Mouse (Mus musculus) liver, adult (tissue): ENCODE data around the gene Myom1.

Experiments
- GATA4 ChIP-seq: IDR thresholded peaks from 2 replicates; pipeline ENCODE4 v1.6.1; 2014; ENCODE audit warnings: mild to moderate bottlenecking, low read length; ENCODE audit not compliant: insufficient replicate concordance

The Myom1 gene

DNA sequence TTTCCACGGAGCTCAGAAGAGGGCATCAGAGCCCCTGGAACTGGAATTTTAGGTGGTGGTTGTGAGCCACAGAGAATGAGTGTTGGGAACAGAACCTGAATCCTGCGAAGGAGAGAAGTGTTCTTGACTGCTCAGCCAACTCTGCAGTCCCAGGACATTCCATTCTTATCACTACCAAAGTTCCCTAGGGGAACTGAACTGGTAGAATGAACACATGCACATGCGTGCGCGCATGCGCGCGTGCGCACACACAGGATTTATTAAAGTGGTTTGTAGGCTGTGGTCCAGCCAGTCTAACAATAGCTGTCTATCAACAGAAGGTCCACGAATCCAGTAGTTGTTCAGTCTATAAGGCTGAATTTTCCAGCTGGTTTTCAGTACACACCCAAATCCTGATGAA lies 21.6 kb downstream of the Myom1 start:
- no peak for TF ChIP-seq GATA4

DNA sequence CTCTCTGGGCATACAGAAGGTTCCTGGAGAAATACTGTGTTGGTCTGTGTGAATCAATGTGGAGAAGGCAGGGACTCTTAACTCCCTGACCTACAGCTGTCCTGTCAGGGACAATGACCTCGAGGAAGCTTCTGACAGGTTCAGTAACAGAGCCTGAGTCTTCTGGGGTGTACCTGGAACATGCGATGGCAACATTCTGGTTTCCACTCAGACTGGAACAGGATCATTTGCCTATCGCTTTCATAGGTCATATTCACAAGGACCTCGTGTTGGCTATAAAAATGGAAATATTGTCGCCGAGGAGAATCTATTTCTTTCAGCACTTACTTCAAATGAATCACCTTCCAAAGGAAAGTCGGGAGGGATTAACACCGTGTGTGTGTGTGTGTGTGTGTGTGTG lies 23.5 kb downstream of the Myom1 start:
- TF ChIP-seq GATA4: no peak

DNA sequence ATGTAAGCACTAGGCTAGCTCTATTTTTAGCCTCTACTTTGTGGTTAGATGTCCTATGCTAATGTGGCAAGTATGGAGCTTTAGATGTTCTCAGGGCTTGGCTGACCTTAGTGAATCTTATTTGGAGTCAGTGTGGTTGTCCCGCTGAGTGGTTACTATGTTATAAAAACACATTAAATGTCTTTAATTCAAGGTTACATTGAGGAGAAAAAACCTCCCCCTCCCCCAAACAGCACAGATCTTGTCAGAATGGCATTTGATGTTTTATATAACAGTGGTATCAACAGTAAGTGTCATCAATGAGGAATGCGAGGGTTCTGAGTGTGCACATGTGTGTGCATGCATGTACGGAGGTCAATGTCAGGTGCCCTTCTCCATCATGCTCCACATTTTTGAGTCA lies 24.8 kb downstream of the Myom1 start:
- no peak for TF ChIP-seq GATA4

DNA sequence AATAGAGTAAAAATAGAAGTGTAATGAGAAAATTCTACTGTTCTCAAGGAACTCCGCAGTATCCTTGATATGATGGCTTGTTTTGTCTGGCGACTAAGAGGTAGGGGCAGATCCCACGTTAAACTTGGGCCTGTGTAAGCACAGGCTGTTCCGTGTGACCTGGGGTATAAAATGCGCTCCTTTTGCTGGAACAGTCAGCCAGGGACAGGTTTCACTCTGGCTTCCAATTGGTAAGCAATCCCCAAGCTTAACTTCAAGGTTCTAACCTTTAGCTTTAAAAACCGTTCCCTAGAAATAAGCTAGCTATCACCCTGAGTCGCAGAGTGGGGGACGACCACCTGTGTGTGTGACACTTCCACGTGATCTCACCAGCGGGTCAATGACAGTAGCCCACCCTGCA lies 30.3 kb downstream of the Myom1 start:
- no peak for TF ChIP-seq GATA4

GRCm38 (mm10) chr17:71034472-71034871 lies 32.0 kb downstream of the Myom1 start:
- no peak for TF ChIP-seq GATA4

DNA sequence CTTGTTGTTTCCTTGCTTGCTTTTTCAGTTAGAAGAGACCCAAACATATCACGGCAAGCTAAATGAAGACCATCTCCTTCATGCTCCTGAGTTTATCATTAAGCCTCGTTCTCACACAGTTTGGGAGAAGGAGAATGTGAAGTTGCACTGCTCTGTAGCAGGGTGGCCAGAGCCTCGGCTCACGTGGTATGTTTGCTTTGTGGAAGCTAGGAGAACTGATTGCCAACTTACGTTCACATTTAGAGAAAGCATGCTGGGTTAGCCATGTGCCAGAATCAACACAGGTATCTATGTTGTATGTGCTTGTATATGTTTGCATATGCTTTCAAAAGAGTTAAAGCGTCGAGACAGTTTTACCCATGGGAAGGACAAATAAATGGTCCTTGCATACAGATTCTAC lies 34.8 kb downstream of the Myom1 start:
- no peak for TF ChIP-seq GATA4

DNA sequence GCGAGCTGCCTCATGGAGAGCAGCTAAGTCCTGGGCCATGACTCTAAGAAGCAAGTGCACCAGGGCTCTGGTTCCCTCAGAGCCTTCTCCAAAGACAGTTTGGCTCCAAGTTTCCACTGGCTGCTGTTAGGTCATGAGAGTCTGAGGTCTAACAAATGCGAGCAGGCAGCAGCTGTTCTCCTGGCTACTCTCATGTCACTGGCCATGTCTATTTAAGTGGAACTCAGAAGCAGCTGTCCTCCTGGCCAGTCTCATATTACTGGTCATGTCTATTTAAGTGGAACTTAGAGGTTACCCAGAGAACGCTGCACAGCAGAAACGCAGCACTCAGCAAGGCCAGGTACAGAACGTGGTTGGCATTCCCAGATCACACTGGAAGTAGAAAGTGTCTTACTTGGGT lies 36.4 kb downstream of the Myom1 start:
- TF ChIP-seq GATA4: no peak

- no peak for TF ChIP-seq GATA4
Observed at GRCm38 (mm10) chr17:71039851-71040581, 37.6 kb downstream of the Myom1 start.

DNA sequence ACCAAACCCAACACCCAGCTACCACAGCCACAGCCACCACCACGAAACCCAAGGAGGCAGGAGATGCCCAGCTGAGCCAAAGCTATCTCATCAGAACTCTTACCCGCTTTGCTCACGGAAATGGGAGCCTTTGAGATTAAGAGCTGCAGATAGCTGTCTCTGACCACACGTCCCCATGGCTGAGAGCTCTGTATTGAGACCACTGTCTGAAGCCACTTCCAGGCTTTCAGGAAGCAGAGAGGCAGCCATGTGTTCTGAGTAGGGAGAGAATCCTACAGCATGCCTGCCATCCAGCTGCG lies 38.1 kb downstream of the Myom1 start:
- TF ChIP-seq GATA4: no peak

DNA sequence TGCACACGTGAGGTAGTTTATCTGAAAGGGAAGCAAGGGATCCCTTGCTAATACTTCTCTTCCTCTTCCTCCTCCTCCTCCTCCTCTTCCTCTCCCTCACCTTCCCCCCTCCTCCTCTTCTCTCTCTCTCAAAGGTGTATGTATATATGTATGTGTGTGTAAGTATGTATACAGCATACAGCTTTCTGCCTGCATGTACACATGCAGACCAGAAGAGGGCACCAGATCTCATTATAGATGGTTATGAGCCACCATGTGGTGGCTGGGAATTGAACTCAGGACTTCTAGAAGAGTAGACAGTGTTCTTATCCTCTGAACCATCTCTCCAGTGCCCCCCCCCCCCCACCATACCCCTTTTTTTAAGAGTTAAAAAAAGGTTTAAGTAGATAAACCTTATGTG lies 40.2 kb downstream of the Myom1 start:
- TF ChIP-seq GATA4: no peak

DNA sequence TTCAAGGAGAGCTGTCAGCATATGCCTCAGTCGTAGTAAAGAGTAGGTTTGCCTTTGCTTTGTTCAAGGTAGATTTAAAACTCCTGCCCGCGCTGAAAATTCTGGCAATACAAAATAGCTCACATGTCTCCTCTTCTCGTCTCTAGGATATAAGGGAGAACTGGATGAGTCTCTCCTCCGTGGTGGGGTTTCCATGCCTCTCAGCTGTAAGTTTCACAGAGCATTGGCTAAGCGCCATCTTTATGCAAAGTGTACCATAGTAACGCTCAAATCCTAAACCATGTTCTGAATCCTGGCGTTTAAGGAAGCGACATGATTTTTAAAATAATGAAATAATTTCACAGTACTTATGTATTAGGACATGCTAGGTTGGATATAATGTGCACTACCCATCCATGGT lies 43.2 kb downstream of the Myom1 start:
- no peak for TF ChIP-seq GATA4

DNA sequence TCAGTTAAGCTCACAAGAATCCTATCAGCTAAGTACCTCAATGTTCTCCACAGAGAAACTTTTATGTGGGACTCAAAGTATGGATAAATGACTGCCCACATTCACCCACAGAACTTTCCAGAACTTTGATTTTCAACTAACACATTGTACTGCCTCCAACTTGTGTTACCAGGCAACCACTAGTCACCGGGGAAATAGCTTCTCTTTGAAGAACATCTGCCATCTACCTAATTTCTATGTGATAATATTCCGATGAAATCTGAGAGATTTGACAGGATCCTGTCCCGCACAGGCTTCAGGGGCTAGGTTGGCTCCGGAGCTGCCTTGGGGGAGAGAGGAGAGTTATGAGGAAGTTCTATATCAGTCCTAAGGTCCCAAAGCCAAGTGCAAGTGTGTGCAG lies 44.4 kb downstream of the Myom1 start:
- TF ChIP-seq GATA4: no peak

- no peak for TF ChIP-seq GATA4
Observed at GRCm38 (mm10) chr17:71049292-71049691, 46.9 kb downstream of the Myom1 start.

DNA sequence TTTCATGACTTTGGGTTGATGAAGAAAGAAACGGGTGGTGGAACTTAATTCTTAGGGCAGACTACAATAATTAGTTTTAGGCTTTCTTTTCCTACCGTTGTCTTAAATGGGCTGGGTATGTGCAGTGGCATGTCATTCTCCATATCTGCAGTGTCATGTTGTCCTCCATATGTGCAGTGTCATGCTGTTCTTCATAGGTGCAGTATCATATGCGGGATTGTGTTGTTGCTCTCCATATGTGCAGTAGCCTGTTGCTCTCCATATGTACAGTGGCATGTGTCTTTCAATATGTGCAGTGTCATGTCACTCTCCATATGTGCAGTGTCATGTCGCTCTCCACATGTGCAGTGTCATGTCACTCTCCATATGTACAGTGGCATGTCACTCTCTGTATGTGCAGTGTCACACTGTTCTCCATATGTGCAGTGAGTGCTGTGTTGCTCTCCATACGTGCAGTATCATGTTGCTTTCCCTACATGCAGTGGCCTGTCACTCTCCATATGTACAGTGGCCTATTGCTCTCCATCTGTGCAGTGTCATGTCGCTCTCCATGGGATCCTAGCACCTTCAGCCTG lies 50.8 kb downstream of the Myom1 start:
- TF ChIP-seq GATA4: no peak

DNA sequence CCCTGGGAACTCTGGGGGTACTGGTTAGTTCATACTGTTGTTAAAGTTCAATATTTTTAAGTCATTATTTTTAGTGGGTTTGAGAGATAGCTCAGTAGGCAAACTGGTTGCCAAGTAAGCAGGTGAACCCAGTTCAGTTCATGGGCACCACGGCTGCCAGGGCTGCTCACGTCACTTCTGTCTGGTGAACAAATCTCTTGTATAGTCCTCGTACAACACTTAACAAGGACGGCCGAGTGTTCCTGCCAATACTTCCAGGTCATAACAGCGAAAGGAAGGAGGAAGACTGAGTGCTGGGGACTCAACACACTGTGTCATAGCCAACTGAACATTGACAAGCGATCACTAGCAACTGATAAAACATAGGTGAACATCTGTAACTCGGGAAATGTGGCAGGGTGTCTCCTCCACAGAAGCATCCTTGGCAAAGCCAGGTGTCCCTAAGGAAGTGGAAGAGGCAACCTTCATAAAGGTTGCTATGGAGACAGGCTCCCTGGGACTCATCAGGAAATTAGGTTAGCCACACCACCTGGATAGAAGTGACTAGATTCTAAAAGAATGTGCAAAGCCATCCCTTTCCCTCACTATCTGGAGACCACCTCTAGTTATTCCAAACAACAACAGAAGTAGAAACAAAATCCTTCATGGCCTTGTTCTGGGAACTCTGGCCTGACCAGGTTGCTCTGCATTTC lies 52.9 kb downstream of the Myom1 start:
- no peak for TF ChIP-seq GATA4

DNA sequence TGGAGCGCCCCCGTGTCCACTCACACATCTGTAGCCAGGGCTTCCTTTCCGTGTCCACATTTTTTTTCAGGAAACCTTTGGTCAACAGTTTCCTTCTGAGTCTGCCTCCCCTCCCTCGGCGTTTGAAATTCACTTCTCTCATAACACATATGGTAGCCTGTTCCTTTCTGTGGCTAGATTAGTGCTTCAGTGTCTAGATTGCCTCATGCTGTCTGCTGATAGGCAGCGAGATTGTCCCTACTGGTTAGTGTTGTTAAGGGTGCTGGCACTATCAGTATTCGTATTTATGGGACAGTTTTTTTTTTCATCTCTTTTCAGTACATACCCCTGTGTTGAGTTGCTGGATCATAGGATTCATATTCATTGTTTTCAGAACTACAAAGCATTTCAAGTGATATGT lies 54.0 kb downstream of the Myom1 start:
- TF ChIP-seq GATA4: no peak

- no peak for TF ChIP-seq GATA4
Observed at GRCm38 (mm10) chr17:71057758-71058157, 55.3 kb downstream of the Myom1 start.

GRCm38 (mm10) chr17:71059213-71059612 lies 56.8 kb downstream of the Myom1 start:
- no peak for TF ChIP-seq GATA4
